Mouse (Mus musculus): Measurements from ENCODE around the gene Gfm1.

DNA sequence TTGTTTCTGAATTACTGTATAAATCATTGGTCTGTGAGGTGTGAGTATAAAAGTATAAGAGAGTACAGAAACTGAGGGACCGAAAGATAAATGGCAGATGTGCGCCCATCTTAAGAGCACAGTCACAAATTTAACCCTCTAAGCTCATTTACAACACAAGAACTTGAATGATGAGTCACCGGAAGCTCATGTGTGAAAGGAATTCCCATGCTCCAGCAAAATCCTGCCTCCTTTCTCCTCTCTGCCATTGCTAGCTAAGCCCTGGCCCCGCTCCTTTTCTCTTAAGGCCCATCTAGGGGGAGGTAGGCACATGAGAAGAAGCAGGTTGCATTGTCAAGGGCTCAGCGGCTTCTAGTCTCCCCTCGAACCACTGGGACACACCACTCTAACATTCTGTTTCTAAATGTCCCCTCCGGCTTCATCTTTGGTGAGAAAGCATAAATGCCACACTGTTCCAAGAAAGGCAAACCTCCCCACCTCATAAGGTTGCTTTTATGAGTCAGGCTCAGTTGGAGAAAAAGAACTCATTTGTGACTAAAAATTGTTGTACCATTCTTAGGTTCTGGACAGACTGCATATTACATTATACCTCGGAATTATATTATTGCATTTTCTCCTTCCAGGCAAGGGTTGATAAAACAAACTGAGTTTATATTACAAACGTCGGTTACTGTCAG is 78.5 kb downstream of the Gfm1 start:
- TF ChIP-seq POLR2A (IDR thresholded peaks at IDR 0.05; ENCODE audit: borderline replicate concordance, extremely low read depth, insufficient read depth, insufficient read length, poor library complexity, severe bottlenecking) (no peak), CTCF (IDR thresholded peaks at IDR 0.05; ENCODE audit: borderline replicate concordance, extremely low read depth, insufficient read depth, insufficient read length) (no peak)

Measured in brain, embryonic 14.5 days (tissue).